Mouse (Mus musculus): ENCODE measurements around the gene Rhox1.
"Not testable (repeated sequence)": the region's sequence is repeated elsewhere in the genome, so short reads cannot be mapped to it uniquely, and the experiment has no call there.

Rhox1 gene

GRCm38 (mm10) chrX:37222158-37222557 is at the start of gene Rhox1:
Gene Rhox1 (minus strand): TSS chrX:37222258.
- DNase-seq (ENCODE audit: low read depth in 1 of 2, low spot score in 2 of 2): not testable (repeated sequence)

- DNase-seq (ENCODE audit: low read depth in 1 of 2, low spot score in 2 of 2): not testable (repeated sequence)
Observed at GRCm38 (mm10) chrX:37265038-37265437, 43.0 kb upstream of the Rhox1 start, which contains the start of gene Rhox4a. Gene Rhox4a (plus strand): TSS chrX:37265338.

GRCm38 (mm10) chrX:37249619-37250018 is 27.6 kb upstream of the Rhox1 start, which contains the start of gene Rhox3a:
Gene Rhox3a (plus strand): TSS chrX:37249919.
- not testable (repeated sequence) for DNase-seq (ENCODE audit: low read depth in 1 of 2, low spot score in 2 of 2)

- DNase-seq (ENCODE audit: low read depth in 1 of 2, low spot score in 2 of 2): not testable (repeated sequence)
Observed at GRCm38 (mm10) chrX:37244676-37245075, 22.6 kb upstream of the Rhox1 start, which contains the start of gene Rhox2a. Gene Rhox2a (plus strand): TSS chrX:37244976.

GRCm38 (mm10) chrX:37210941-37211340 is 11.1 kb downstream of the Rhox1 start, which contains the start of gene Gm9:
Gene Gm9 (minus strand): TSS chrX:37211041.
- no peak for DNase-seq (ENCODE audit: low read depth in 1 of 2, low spot score in 2 of 2)

GRCm38 (mm10) chrX:37198676-37199075 is 23.4 kb downstream of the Rhox1 start:
- DNase-seq (ENCODE audit: low read depth in 1 of 2, low spot score in 2 of 2): no peak

- no peak for DNase-seq (ENCODE audit: low read depth in 1 of 2, low spot score in 2 of 2)
Observed at GRCm38 (mm10) chrX:37191744-37192379, 30.2 kb downstream of the Rhox1 start.

GRCm38 (mm10) chrX:37191105-37191743 is 30.8 kb downstream of the Rhox1 start, which contains the start of the genes Ndufa1 and Rnf113a1:
Gene Ndufa1 (minus strand): TSS chrX:37191163.
Gene Rnf113a1 (plus strand): TSS chrX:37191245.
- peak; percentile 3 to 26 for DNase-seq (ENCODE audit: low read depth in 1 of 2, low spot score in 2 of 2)

- DNase-seq (ENCODE audit: low read depth in 1 of 2, low spot score in 2 of 2): no peak
Observed at GRCm38 (mm10) chrX:37190755-37191104, 31.3 kb downstream of the Rhox1 start.

- DNase-seq (ENCODE audit: low read depth in 1 of 2, low spot score in 2 of 2): not testable (repeated sequence)
Observed at GRCm38 (mm10) chrX:37184401-37184800, 37.7 kb downstream of the Rhox1 start.

GRCm38 (mm10) chrX:37168742-37169141 is 53.3 kb downstream of the Rhox1 start, which contains the start of gene Akap14:
Gene Akap14 (minus strand): TSS chrX:37168842.
- no peak for DNase-seq (ENCODE audit: low read depth in 1 of 2, low spot score in 2 of 2)

GRCm38 (mm10) chrX:37167085-37167484 is 55.0 kb downstream of the Rhox1 start:
- no peak for DNase-seq (ENCODE audit: low read depth in 1 of 2, low spot score in 2 of 2)
